34 mouse cellular contexts compared by ENCODE assay signal in the genomic region with DNA sequence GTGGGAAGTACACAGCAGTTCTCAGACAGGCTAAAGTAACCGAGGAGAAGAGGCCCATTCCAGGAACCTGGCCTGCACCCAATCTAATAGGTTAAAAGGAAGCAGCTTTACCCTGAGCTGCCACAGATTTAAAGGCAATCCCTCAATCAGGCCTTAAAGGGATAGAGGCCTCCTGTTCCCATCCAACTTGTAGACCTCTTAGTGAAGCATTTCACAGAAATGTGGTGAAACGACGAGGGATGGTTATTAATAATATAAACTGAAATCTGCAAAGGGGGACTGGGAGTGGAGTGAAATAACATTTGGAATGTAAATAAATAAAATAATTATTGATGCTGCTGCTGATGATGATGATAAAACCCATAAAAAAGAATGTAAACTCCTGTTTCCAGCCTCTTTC. TPM values are rescaled to one million over a fixed set of nuclear protein-coding genes. Genes with fewer than 3 reads are reported as not detected.
DNase-seq lines count a peak whose midpoint lies in the region; ATAC-seq lines count a peak whose summit lies in the region.
"Had no signal": no experiment of that assay in that cellular context is flagged by ENCODE, and none has a peak within 500 bp of the region (broad histone marks: within the 10 kb centered on the region; RNA-seq: fewer than 3 reads in every experiment).

A gene (minus strand): TSS at position 101 of the 400 bp plus-strand sequence.

- H3K36me3 ChIP-seq in kidney, embryonic 15.5 days: no peaks in the 10 kb centered on the region
- H3K36me3 ChIP-seq: embryonic facial prominence, embryonic 15.5 days; G1E; heart, embryonic 10.5 days; heart, embryonic 13.5 days had no signal

- H3K9ac ChIP-seq in kidney, embryonic 15.5 days: no peak within 1 kb of the TSS
- H3K9ac ChIP-seq: embryonic facial prominence, embryonic 15.5 days; forebrain, postnatal 0 days; heart, embryonic 13.5 days; hindbrain, embryonic 14.5 days had no signal

- no peak for ATAC-seq in kidney, embryonic 15.5 days (replicated peaks; ENCODE audit: low FRiP score)
- ATAC-seq: forebrain, embryonic 14.5 days; forebrain, postnatal 0 days; hindbrain, postnatal 0 days; inflammation-experienced regulatory T-cells, adult 6 months; Patski had no signal

- no peak within 1 kb of the TSS for H3K27ac ChIP-seq in kidney, embryonic 15.5 days
- H3K27ac ChIP-seq: embryonic facial prominence, embryonic 15.5 days; heart, adult 2 months; heart, embryonic 10.5 days; heart, embryonic 13.5 days; hindbrain, embryonic 14.5 days; hindbrain, postnatal 0 days had no signal

- no peak within 1 kb of the TSS for H3K4me3 ChIP-seq in kidney, embryonic 15.5 days (replicated peaks)
- H3K4me3 ChIP-seq: embryonic facial prominence, embryonic 15.5 days; heart, adult 2 months; heart, embryonic 10.5 days; heart, embryonic 13.5 days had no signal

- H3K27me3 ChIP-seq in kidney, embryonic 15.5 days: no peaks in the 10 kb centered on the region
- H3K27me3 ChIP-seq: CH12.LX; embryonic facial prominence, embryonic 15.5 days; heart, embryonic 13.5 days had no signal

- peak; percentile 12 for DNase-seq in adrenal gland, postnatal 14 days
- DNase-seq in adrenal gland, adult 2 months: no peak
- peak; percentile 28 for DNase-seq in kidney, adult 18-20 months
- peak; percentile 14 to 51 for DNase-seq in kidney, postnatal 25 days
- no peak for DNase-seq in kidney, postnatal 4 days
- DNase-seq in urinary bladder, postnatal 4 days (ENCODE audit: low spot score in 2 of 2): no peak
- DNase-seq: adrenal gland, adult 8-10 months; B cell, adult 2 months; cerebellum, adult 11-12 months; cerebellum, adult 8-10 months; cerebellum, postnatal 10 days; cerebellum, postnatal 36 days; embryo, embryonic 11 days; forebrain, postnatal 0 days; gastrocnemius, postnatal 36 days; heart, adult 2 months; heart, postnatal 14 days; heart, postnatal 4 days had no signal

- H3K4me1 ChIP-seq in kidney, embryonic 15.5 days: no peaks in the 10 kb centered on the region
- H3K4me1 ChIP-seq: embryonic facial prominence, embryonic 15.5 days; heart, embryonic 10.5 days; heart, embryonic 13.5 days had no signal

- H3K4me2 ChIP-seq in kidney, embryonic 15.5 days: no peak within 1 kb of the TSS
- H3K4me2 ChIP-seq: embryonic facial prominence, embryonic 15.5 days; heart, embryonic 13.5 days; hindbrain, embryonic 14.5 days had no signal

- WGBS in kidney, embryonic 15.5 days: 81% methylated on average over 3 of the region's 3 CpGs

- H3K9me3 ChIP-seq in kidney, embryonic 15.5 days (replicated peaks): no peaks in the 10 kb centered on the region
- H3K9me3 ChIP-seq: embryonic facial prominence, embryonic 15.5 days; G1E; heart, embryonic 10.5 days; heart, embryonic 13.5 days had no signal

RNA-seq across cellular contexts. Expression of the gene that starts here (rescaled TPM):
- total RNA-seq in adrenal gland, postnatal 14 days (2021): 0.15 TPM in 1 of 2 replicates, not detected in the other
- under 1 TPM; 0.10 to 0.26 TPM for total RNA-seq in adrenal gland, adult 2 months (2021)
- polyA plus RNA-seq in adrenal gland, adult 2 months (2012; rRNA removed): 0.04 TPM in 1 of 2 replicates, not detected in the other
- polyA plus RNA-seq in kidney, embryonic 15.5 days (2015; fragmentation: Nextera tagmentation; extraction: Ambion mirVana): 0.05 and 0.06 TPM in 2 replicates
- total RNA-seq: CH12.LX; gastrocnemius, adult 8-10 months; granulocyte monocyte progenitor cell, adult 5-6 weeks; heart, adult 2 months had no signal
- polyA plus RNA-seq: embryonic facial prominence, embryonic 11.5 days; forebrain, embryonic 11.5 days; G1E; hindbrain, embryonic 11.5 days; inflammation-experienced regulatory T-cells, adult 6 months had no signal

Comparison
In these comparisons a context has a peak if more than half of its experiments do, and no peak if none do; other contexts are left out.
1. DNase-seq: peak in kidney, adult 18-20 months (single experiment) and kidney, postnatal 25 days (2 of 2); none in adrenal gland, adult 2 months (single experiment), kidney, postnatal 4 days (0 of 2) and urinary bladder, postnatal 4 days (0 of 2).
2. Peak in DNase-seq in adrenal gland, postnatal 14 days; RNA of the gene not detected or under 1 TPM.